18 mouse cellular contexts compared by ENCODE assay signal in genomic region chr4:33799831-33800230, GRCm38 (mm10).
DNase-seq lines count a peak whose midpoint lies in the region; ATAC-seq and TF ChIP-seq lines count a peak whose summit lies in the region.
"Had no signal": no experiment of that assay in that cellular context is flagged by ENCODE, and none has a peak within 500 bp of the region (broad histone marks: within the 10 kb centered on the region; RNA-seq: fewer than 3 reads in every experiment).

No protein-coding gene starts in this region.

- TF ChIP-seq CTCF in cerebellum, adult 2 months (IDR thresholded peaks at IDR 0.05; ENCODE audit: borderline replicate concordance, insufficient read depth, low read depth, low read length), result no peak

- peak in 1 of 2 experiments; percentile 45 for DNase-seq in cerebellum, adult 2 months
- DNase-seq in cerebellum, adult 11 months, result no peak
- DNase-seq in kidney, postnatal 10 days, result peak; percentile 15
- peak; percentile 31 for DNase-seq in 3T3-L1 (ENCODE audit: low read depth, low spot score)
- peak; percentile 34 for DNase-seq in cerebellum, adult 8-10 months
- DNase-seq: B cell, adult 2 months; gastrocnemius, adult 2 months; heart, adult 18-20 months; kidney, postnatal 14 days; lung, postnatal 14 days; thymus, postnatal 4 days had no signal

- no peak overlapping the region for H3K9ac ChIP-seq in kidney, embryonic 14.5 days (ENCODE audit: low read depth, low read length)
- no peak overlapping the region for H3K9ac ChIP-seq in liver, embryonic 12.5 days
- H3K9ac ChIP-seq: forebrain, embryonic 13.5 days; liver, embryonic 15.5 days had no signal

- H3K4me1 ChIP-seq in cerebellum, adult 2 months (ENCODE audit: control insufficient read depth, insufficient read depth, low read length), result peaks cover 13% of the 10 kb centered on the region
- no peaks in the 10 kb centered on the region for H3K4me1 ChIP-seq in kidney, embryonic 14.5 days (ENCODE audit: control insufficient read depth, insufficient read depth, low read length)
- H3K4me1 ChIP-seq in liver, embryonic 12.5 days, result no peaks in the 10 kb centered on the region
- H3K4me1 ChIP-seq: liver, embryonic 15.5 days had no signal

- no peaks in the 10 kb centered on the region for H3K27me3 ChIP-seq in cerebellum, adult 2 months (ENCODE audit: control insufficient read depth, insufficient read depth, low read length)
- H3K27me3 ChIP-seq in kidney, embryonic 14.5 days (ENCODE audit: control insufficient read depth, insufficient read depth, low read length), result no peaks in the 10 kb centered on the region
- no peaks in the 10 kb centered on the region for H3K27me3 ChIP-seq in liver, embryonic 12.5 days (replicated peaks)
- H3K27me3 ChIP-seq: forebrain, embryonic 13.5 days; liver, embryonic 15.5 days had no signal

- H3K4me2 ChIP-seq in kidney, embryonic 14.5 days (replicated peaks; ENCODE audit: low read depth, low read length), result no peak overlapping the region
- no peak overlapping the region for H3K4me2 ChIP-seq in liver, embryonic 12.5 days
- H3K4me2 ChIP-seq: liver, embryonic 15.5 days had no signal

- TF ChIP-seq POLR2A in cerebellum, adult 2 months (IDR thresholded peaks at IDR 0.05; ENCODE audit: borderline replicate concordance, insufficient read depth, low read length), result no peak

- no peak for ATAC-seq in kidney, embryonic 14.5 days (ENCODE audit: low FRiP score, low TSS enrichment)
- no peak for ATAC-seq in liver, embryonic 12.5 days
- ATAC-seq: activated CD4-positive, CD25-positive, alpha-beta regulatory T cell, adult 4 months; intestine, embryonic 16.5 days had no signal

- WGBS in cerebellum, adult 2 months, result 8% methylated on average over 1 of the region's 1 CpGs
- 56% methylated on average over 1 of the region's 1 CpGs for WGBS in kidney, embryonic 14.5 days
- 50% methylated on average over 1 of the region's 1 CpGs for WGBS in liver, embryonic 12.5 days (ENCODE audit: insufficient replicate concordance)

- H3K9me3 ChIP-seq in kidney, embryonic 14.5 days (ENCODE audit: control insufficient read depth, low read length), result no peaks in the 10 kb centered on the region
- H3K9me3 ChIP-seq in liver, embryonic 12.5 days (replicated peaks), result no peaks in the 10 kb centered on the region
- H3K9me3 ChIP-seq: forebrain, embryonic 13.5 days; liver, embryonic 15.5 days had no signal

- H3K27ac ChIP-seq in cerebellum, adult 2 months (ENCODE audit: insufficient read depth, low read length), result peak overlapping the region; percentile 78; the same call in 1 of the 2 replicates
- H3K27ac ChIP-seq in kidney, embryonic 14.5 days (ENCODE audit: low read depth, low read length), result no peak overlapping the region
- H3K27ac ChIP-seq in liver, embryonic 12.5 days, result no peak overlapping the region
- H3K27ac ChIP-seq: forebrain, embryonic 13.5 days; gastrocnemius, adult 2 months; left cerebral cortex, adult 2 months; liver, embryonic 15.5 days had no signal

- no peak overlapping the region for H3K4me3 ChIP-seq in cerebellum, adult 2 months (replicated peaks; ENCODE audit: insufficient read depth, low read depth, low read length)
- no peak overlapping the region for H3K4me3 ChIP-seq in kidney, embryonic 14.5 days (ENCODE audit: low read length)
- H3K4me3 ChIP-seq in liver, embryonic 12.5 days, result no peak overlapping the region
- H3K4me3 ChIP-seq: forebrain, embryonic 13.5 days; gastrocnemius, adult 2 months; left cerebral cortex, adult 2 months; liver, embryonic 15.5 days had no signal

- H3K36me3 ChIP-seq in kidney, embryonic 14.5 days (ENCODE audit: control insufficient read depth, insufficient read depth, low read length), result no peaks in the 10 kb centered on the region
- H3K36me3 ChIP-seq in liver, embryonic 12.5 days, result no peaks in the 10 kb centered on the region
- H3K36me3 ChIP-seq: liver, embryonic 15.5 days had no signal
